Mouse (Mus musculus) B cell, adult (primary cell): ENCODE data around the gene Mif4gd. TPM values are rescaled to one million over a fixed set of nuclear protein-coding genes. Genes with fewer than 3 reads are reported as not detected.

Experiments used
- total RNA-seq: library from RNA; stranded (reverse); gene quantifications from 4 replicates; pipeline ENCODE4 v1.2.4, GENCODE M21; 2023; ENCODE audit not compliant: inconsistent age

The Mif4gd gene
- total RNA-seq = 285 to 296 TPM (median 290 TPM) in 4 replicates

GRCm38 (mm10) chr11:115612410-115613137 is at the start of gene Mif4gd:
Gene Mif4gd (minus strand): TSS chr11:115612969.

DNA sequence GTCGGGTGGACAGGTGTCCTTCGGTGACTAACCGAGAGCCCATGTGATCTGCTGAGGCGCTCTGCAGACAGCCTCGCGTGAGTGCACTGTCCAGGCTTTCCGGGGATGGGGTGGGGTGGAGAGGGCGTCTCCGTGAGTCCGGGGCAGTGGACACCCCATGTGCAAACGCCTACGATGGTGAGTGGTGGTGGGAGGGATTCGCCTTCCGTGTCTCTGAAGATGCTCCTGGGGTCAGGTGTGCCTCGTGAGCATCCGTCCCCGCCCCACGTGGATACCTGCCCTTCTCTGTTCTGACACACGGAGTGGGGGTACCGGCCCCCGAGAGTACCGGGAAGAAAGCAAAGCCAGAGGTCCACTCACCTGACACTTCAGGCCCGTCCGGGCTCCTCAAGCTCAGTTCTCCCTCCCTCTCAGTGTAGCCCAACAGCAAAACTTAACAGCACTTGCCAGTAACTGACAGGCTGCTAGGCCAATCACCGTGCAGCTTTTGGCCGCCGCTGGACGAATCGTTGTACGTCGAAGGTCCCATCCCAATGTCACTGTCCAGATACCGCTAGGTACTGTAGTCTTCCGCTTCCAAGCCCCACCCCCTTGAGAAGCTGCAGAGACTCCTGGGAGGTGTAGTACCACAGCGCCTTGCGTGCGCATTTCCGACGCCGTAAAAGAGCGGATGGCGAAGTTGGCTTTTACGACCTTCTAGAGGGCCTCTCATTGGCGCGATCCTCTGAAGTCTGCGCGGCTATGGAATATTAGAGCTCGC is 15.1 kb upstream of the Mif4gd start, which contains the start of gene Slc25a19:
Slc25a19 (minus strand) TSS at position 591 of the 760 bp plus-strand sequence.

GRCm38 (mm10) chr11:115603476-115604303 is 9.1 kb downstream of the Mif4gd start, which contains the start of the genes Mrps7 and Gga3:
Gene Mrps7 (plus strand): TSS chr11:115603925.
Gene Gga3 (minus strand): TSS chr11:115604051.

DNA sequence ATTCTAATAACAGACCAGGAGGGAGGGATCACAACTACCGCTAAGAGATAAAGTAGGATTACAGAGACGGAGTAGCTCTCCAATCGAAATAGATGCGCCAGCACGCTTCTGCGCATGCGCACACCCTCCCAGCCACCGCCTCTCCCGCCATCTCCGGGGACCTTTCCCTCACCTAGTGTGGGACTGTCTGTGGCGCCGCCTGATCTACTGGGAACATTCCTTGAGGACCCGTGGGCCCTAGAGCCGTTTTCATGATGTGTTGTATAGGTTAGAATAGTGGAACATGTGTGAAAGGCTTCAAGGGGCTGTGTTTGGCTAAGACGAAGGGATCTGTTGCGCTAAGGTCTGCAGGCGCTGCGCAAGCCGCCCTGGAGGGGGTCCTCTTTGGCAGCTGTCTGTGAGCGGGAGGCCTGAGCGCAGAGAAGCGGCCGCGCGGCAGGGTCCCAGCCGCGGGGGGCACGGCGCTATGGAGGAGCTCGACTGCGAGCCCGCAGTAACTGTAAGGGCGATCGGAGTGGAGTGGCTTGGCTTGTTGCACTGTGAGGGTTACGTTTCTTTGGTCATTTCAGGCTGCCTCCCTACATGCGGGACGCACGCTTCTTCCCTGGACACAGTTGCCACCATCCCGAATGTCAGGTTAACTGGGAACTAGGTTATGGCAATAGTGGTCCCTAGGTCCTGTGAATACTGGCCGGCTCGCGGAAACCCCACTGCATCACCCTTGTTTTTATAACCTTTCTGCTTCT is 48.5 kb downstream of the Mif4gd start, which contains the start of gene Nup85:
Nup85 (plus strand) TSS at position 371 of the 746 bp plus-strand sequence.

Other genes starting within 250 kb of the Mif4gd start
- gene Hid1, start 245.2 kb downstream of the Mif4gd start, total RNA-seq = 0.16 to 1.3 TPM (median 0.62 TPM) in 4 replicates
- gene Cdr2l, start 231.1 kb downstream of the Mif4gd start, total RNA-seq = not detected in 4 replicates
- gene Mrpl58, start 209.2 kb downstream of the Mif4gd start, total RNA-seq = 39.5 to 75.4 TPM (median 57.2 TPM) in 4 replicates
- 182 to 204 TPM (median 189 TPM) in 4 replicates for gene Atp5h, start 193.0 kb downstream of the Mif4gd start, total RNA-seq
- 29.9 to 44.8 TPM (median 39.7 TPM) in 4 replicates for gene Kctd2, start 192.8 kb downstream of the Mif4gd start, total RNA-seq
- not detected in 4 replicates for gene Trim80, start 172.4 kb downstream of the Mif4gd start, total RNA-seq
- not detected in 4 replicates for gene Slc16a5, start 150.5 kb downstream of the Mif4gd start, total RNA-seq
- gene Armc7, start 137.3 kb downstream of the Mif4gd start, total RNA-seq = 8.2 to 10.0 TPM (median 9.4 TPM) in 4 replicates
- 74.5 to 85.8 TPM (median 80.1 TPM) in 4 replicates for gene Nt5c, start 121.1 kb downstream of the Mif4gd start, total RNA-seq
- 194 to 214 TPM (median 207 TPM) in 4 replicates for gene Jpt1, start 98.6 kb downstream of the Mif4gd start, total RNA-seq
- 240 to 284 TPM (median 258 TPM) in 4 replicates for gene Sumo2, start 76.7 kb downstream of the Mif4gd start, total RNA-seq
- 65.8 to 88.5 TPM (median 71.8 TPM) in 4 replicates for gene Nup85, start 48.5 kb downstream of the Mif4gd start, total RNA-seq
- 35.4 to 37.4 TPM (median 36.9 TPM) in 4 replicates for gene Mrps7, start 9.0 kb downstream of the Mif4gd start, total RNA-seq
- 84.2 to 122 TPM (median 114 TPM) in 4 replicates for gene Gga3, start 8.9 kb downstream of the Mif4gd start, total RNA-seq
- gene Slc25a19, start 15.3 kb upstream of the Mif4gd start, total RNA-seq = 104 to 121 TPM (median 107 TPM) in 4 replicates
- 286 to 382 TPM (median 375 TPM) in 4 replicates for gene Grb2, start 95.6 kb upstream of the Mif4gd start, total RNA-seq
- 51.4 to 54.2 TPM (median 52.6 TPM) in 4 replicates for gene Tmem94, start 152.5 kb upstream of the Mif4gd start, total RNA-seq
- 3.4 to 5.3 TPM (median 3.9 TPM) in 4 replicates for gene Caskin2, start 200.7 kb upstream of the Mif4gd start, total RNA-seq
- 24.2 to 40.5 TPM (median 36.9 TPM) in 4 replicates for gene Tsen54, start 201.8 kb upstream of the Mif4gd start, total RNA-seq
- gene Llgl2, start 211.1 kb upstream of the Mif4gd start, total RNA-seq = 22.7 to 31.1 TPM (median 26.4 TPM) in 4 replicates
- 0.42 to 0.63 TPM (median 0.51 TPM) in 3 of 4 replicates, not detected in the other for gene Myo15b, start 245.4 kb upstream of the Mif4gd start, total RNA-seq